Mouse (Mus musculus) gonadal fat pad, adult 2 months (tissue): ENCODE measurements around the gene Apobec4. TPM values are rescaled to one million over a fixed set of nuclear protein-coding genes. Genes with fewer than 3 reads are reported as not detected.
"Not testable (repeated sequence)": the region's sequence is repeated elsewhere in the genome, so short reads cannot be mapped to it uniquely, and the experiment has no call there.

ENCODE experiments used
- DNase-seq: peaks from one replicate; pipeline ENCODE4 v3.0.0-alpha.2; 2012; ENCODE audit warnings: low read depth
- polyA plus RNA-seq: library from polyadenylated mRNA; depleted of rRNA; stranded (reverse); fragments of >200 nt; gene quantifications from 2 replicates; pipeline ENCODE4 v1.2.3, GENCODE M21; 2012

The Apobec4 gene
- polyA plus RNA-seq, 1 experiment, result not detected

DNA sequence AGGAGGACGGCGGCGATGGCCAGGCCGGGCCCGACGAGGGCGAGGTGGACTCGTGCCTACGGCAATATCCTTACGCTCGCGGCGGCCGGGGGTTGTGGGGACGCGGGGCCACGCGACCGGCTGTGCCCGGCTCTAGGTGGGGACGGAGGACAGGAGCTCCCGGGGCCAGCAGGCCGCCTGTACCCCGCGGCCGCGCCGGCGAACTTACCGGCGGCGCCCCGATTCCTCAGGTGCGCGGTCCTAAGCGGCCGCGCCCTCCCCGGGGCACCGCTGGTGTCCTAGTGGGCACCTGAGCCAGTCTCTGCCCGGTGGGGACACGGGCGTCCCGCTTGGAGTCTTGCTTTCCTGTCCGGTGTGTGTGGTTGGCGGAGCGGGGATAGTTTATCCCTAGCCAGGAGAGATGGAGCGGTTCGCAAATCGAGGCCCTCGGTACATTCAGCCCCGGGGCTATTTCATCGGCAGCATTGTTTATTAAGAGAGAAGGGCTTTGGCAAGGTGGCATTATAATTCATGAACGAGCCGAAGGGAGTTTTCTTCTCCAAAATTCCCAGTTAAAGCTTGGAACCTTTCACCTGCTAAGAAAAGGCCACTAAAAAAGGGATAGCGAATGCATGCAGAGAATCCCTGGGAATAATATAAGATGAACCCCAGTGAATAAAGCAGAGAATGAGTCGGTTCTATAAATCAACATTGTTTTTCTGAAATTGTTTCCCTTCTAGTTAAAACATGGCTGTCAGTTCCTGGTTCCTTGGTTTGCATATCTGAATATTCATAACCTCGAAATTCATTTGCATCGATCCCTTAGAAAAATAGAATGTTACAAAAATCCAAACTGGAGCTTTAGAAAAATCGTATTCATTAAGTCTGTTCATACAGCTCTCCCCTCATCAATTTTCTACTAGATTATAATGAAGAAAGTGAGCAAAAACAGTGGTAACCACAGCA lies 16.7 kb downstream of the Apobec4 start:
- DNase-seq, result no peak

DNA sequence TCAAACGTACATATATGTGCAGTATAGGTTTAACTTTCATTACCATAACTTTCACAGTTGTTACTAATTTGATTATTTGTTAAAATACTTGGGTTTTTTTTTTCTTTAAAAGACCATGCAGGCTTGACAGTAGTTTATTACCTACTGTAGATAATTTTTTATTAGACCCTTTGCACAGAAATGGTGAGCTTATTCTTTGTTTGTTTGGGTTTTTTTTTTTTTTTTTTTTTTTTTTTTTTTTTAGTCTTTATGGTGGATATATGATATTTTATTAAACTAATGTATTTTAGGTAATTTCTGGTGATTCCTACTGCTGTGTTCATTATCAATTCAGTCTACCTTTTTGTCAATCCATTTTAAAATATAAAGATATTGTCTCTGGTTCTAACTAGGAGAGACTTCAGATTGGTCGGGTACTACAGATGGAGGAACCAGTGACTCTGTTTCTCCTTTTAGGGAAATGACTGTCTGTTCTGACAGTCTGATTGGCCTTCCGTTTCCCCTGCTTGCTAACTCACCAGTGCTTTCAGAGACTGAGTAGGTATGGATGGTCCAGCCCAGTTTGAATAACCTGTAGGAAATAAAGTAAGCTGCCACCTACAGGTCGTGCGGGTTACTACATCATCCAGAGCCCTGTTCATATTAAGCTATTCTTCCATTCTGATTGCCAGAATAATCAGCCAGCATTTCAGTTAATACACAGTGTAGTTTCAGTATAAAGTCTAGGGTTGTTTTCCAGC lies 17.6 kb downstream of the Apobec4 start:
- DNase-seq, result peak; percentile 34

DNA sequence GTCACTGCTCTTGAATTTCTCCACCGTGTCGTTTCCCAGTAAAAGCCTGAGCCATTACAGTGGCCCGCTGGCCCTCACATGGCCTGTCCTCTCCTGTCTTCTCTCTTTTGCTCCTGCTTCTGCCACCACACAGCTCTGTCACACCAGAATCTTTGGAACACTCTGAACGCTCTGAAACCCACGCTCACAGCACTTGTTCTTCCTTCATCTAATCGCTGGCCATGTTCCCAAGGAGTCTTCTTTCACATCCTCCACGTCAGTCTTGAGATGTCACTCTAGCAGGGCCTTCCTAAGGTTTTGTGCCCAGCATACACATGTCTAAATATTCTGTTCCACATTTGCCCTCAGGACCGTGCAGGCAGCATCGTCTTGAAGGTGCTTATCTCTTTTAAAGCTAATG lies 20.7 kb downstream of the Apobec4 start:
- no peak for DNase-seq

DNA sequence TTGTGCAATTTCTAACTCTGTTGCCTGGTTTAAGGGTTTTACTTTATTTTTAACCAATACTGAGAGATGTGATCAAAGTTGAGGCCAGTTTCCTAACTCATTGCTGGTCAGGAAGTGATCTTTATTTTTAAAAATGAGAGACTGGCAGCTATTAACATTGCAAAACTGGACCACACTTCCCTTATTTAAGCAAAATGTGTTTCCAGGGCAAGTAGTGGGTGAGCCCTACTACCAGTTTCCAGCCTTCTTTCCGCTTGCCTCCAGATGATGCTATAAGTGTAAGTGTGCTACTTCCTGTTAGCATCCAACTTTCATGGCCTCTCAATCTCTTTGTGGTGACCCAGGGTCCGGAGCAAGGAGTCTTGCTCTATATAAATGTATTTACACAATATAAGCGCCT lies 24.2 kb downstream of the Apobec4 start:
- not testable (repeated sequence) for DNase-seq

DNA sequence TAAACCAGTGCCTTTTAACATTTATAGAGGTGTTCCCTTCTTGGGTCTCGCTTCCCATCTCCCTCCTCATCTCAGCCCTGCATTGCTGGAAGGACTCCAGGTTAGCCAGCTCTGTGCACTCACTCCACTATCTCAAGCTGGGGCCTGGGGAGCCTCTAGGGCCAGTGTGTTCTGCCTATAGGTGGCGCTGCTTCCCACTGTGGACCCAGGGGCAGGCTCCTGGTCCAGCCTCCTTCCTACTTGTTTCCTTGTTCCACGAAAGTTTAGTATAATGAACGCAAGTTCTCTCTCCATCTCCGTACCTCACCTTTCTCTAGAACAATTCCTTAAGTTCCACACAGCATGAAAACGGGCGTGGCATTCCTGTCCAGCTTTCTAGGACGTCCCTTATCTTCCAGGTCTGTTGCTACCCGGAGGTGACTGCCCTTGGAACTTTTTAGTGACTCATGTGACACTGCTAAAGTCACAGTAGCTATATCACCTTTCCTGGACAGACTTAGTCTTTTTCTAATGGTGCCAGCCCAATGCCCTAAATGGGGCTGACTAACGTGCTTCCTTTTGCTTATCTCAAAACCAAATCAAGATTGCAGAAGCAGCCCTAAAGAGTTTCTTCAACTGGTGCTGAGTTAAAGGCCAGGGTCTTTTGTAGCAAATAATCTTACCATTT lies 28.9 kb downstream of the Apobec4 start:
- no peak for DNase-seq

DNA sequence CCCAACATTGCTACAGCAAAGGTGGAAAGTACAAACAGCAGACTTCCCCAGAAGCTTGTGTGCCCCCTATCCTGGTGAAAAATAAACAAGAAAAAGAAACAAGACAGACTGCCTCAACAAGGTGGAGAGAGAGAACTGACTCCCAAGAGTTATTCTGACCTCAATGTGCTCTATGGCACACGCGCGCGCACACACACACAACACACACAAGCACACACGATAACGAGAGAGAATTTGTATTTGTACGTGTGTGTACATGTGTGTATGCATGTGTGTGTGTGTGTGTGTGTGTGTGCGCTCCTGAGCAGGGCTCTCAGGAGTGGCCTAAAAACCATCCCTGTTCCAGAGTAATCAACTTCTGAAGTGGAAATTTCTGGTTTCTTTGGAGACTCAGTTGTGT lies 34.3 kb downstream of the Apobec4 start:
- DNase-seq, result no peak

DNA sequence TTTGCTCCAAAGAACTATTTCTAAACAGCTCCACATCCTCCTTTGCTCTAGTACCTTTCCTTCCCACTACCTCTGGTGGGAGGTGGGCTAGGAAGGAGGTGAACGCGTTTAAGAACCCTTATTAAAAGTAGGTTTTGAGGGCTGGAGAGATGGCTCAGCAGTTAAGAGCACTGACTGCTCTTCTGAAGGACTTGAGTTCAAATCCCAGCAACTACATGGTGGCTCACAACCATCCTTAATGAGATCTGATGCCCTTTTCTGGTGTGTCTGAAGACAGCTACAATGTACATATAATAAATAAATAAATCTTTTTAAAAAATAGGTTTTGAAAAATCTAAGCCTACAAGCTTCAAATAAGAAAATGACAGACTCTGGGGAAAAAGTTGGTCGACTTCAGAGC lies 35.1 kb downstream of the Apobec4 start:
- not testable (repeated sequence) for DNase-seq

DNA sequence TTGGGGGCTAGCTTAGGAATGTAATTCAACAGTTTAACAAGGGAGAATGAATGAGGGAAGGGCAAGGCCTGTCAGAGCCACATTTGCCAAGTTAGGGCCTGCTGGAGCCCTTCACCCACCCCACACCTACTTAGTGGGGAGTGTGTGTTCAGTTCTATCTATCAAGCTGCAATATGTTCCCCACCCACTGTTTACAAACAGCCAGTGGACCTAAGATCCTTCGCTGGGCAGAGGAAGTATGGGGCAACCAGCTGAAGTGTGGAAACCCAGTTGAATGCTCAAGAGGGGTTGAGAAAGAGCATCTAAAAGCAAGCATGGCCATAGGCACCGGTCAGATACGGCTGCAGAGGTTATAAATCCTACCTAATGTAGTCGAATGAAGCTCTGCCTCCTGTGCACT lies 36.6 kb downstream of the Apobec4 start:
- no peak for DNase-seq

DNA sequence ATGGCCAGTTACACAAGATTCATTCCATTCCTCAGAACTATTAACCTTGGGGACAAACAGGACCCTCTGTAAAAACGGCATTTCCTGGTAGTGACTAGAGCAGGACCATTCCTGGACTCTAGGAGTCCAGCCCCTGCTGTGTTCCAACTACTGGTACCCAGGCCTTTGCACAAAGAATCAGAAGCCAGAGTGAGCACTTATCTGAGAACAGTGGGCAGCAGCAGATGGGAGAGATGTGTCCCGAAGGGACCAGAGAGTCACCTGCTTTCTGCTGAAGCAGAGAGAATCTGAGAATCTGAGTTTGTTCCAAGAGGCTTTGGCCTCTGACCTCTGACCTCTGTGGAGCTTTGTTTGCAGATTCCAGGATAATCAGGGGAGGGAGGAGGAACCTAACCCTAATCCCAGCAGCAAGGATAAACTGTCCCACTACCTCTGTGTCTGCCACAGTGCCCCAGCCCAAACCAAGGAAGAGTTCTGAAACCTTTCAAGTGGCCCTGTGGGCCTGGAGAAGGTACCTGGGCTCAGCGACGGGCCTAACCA lies 37.8 kb downstream of the Apobec4 start:
- DNase-seq, result no peak

DNA sequence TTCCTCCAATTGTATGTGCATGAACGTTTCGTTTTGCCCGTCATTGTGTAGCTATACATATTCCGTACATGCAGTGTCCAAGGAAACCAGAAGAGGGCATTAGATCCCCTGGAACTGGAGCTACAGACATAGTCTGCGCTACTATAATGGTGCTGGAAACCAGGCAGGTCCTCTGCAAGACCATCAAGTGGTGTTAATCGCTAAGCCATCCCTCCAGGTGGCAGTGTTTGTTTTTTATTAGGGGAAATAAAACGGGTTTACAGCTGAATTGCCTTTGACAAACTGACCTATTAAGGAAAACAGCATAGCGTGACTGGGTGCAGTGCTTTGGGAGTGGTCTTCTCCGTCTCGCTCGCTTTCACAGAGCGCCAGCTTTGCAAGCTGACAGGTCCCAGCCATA lies 39.9 kb downstream of the Apobec4 start:
- DNase-seq, result no peak

DNA sequence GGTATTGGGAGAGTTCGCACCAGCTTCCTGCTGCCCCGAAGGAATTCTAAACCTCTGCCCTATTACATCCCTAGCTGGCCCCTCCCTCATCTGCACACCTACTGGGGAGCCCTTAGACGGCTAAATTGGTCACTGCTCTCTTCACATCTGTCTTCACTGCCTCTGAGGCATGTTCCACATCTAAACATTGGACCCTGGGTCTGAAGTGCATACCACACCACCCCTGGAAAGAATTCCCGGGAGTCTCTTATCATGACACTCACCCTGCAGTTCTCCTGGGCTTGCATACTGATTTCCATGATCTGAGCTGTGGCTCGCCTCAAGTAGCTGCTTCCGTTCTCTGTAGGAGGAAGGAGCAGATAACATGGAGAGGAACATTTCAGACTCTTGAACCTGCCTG lies 40.5 kb downstream of the Apobec4 start:
- no peak for DNase-seq

DNA sequence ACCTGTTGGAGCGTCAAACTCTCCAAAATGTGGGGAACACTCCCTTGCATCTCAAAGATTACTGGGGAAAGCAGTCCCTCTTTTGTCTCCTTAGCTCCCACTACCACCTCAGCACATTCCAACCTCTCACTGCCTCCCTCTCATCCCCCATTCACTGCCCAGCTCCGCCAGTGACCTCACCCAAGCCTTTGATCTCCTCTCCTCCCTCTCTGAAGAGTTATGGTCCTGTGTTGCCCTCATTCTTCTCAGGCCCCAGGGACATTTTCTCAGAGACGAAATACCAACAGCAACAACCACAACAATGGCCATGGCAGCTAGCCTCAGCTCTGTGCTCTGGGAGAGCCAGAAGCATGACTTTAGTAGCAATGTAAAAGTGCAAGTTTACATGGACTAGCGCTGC lies 40.9 kb downstream of the Apobec4 start:
- no peak for DNase-seq

DNA sequence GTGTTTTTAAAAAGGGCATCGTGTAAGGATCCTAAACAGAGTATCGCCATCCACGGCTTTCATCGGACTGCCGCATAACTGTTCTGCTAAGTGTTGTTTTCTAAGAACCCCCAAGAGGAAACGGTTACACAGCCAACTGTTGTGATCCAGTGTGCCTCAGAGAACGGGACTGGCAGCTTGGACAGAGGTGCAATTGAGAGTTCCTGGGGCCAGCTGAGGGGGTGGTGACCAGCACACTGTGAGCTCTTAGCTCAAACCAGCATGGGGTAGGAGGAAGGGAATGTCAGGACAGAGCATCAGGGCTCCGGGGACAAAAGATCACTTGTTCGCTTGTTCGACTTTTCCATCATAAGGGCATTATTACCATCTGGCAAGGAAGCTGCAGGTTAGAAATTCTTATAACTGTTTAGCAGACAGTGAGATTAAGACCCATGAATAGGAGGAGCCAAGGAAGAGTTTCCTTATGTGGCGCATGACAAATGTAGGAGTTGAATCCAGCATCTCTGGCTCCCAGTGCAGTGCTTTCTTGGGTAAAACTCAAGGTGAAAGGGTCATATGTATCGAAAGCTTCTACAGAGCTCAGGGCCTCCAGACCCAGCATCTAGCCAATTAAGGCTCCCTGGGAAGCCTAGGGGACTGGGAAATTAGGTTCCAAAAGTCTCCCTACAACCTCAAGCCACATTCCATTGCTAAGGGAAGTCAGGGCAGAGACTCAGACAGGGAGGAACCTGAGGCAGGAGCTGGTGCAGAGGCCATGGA lies 42.6 kb downstream of the Apobec4 start:
- no peak for DNase-seq

DNA sequence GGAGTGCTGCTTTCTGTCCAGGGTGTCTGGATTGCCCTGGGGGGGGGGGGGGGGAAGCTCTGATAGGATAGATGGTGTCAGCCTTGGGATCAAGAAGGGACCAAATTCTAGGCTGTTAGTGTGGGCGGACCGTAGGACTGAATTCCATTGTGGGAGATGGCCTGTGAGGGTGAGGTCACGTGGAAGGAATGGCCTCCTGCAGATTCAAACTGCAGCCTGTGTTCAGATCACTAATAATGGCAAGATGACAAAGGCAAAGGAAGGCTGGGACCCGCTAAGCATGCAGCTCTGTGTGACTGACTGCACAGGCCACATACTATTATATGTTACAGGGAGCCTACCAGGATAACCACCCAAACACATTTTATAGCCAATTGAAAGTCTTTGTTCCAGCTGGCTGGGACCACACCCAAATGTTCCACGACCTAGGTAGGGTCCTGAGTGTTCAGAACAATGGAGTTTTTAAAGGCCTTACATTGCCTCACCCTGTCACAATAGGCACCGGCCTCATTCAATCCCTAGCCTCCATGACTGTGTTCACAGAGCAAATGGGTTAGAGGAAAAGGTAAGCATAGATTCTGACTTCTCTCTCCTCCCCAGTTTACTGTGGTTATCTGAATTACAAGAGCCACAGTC lies 43.3 kb downstream of the Apobec4 start:
- DNase-seq, result no peak

DNA sequence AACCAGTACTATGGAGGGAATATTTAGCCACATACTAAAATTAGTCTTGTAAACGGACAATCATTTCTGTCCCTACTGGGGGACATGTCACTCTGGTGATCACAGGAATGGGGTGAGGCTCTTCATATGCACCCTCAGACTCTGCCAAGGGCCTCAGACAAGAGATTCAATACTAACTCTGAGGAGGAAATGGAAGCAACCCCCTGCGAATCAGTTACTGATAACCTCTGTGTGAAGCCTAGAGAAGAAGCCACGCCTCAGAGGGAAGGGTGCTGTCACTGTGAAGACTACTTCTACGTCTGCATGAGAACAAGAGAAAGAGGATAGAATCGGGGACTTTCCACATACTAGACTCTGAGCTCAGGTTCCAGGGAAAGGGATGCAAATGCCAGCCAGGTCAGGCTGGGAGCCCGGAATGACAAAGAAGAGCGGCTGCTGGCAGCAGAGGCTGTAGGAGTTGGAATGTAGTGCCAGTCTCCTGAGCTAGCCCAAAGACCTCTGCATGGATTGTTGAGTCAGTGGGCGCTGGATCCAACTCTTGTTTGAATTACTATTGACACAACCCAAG lies 45.4 kb downstream of the Apobec4 start:
- no peak for DNase-seq

DNA sequence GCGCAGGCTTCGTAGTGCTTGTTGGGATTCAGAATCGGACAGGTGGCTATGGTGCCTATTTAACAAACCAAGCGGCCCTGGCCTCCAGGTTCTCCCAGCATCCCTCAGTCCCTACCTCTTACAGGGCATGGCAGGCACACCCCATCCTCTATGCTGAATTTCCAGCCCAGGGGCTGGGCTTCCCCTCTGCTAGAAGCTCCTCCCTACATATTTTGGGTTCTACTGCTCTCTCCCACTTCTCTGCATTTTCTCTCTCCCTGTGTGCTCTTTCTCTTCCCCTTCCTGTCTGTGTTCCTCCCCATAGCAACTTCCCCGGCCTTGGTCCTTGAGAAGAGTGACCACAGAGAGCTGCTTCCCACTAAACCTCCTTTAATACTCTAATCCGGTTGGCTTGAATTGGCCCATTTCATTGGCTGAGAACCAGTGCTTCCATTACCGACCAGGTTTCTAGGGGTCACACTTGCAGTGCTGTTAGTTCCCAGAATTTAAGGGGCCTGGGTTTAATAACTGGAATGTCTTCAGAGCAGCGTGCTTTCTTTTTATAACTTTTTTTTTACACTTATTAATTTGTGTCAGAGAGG lies 46.4 kb downstream of the Apobec4 start:
- DNase-seq, result no peak

DNA sequence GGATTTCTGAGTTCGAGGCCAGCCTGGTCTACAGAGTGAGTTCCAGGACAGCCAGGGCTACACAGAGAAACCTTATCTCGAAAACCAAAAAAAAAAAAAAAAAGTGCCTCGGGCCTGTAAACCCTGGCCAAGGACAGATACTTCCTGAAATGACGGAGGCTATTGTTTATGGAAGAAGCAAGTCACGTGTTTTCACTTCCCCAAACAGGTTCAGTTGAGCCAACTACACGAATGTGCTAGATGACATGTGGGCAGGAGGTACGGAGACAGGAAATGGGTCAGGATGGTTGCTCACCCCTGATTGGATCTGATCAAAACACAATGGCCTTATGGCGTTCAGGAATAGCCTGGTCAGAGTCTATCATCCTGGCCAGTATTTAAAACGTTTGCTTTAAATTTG lies 47.8 kb downstream of the Apobec4 start:
- DNase-seq, result no peak

DNA sequence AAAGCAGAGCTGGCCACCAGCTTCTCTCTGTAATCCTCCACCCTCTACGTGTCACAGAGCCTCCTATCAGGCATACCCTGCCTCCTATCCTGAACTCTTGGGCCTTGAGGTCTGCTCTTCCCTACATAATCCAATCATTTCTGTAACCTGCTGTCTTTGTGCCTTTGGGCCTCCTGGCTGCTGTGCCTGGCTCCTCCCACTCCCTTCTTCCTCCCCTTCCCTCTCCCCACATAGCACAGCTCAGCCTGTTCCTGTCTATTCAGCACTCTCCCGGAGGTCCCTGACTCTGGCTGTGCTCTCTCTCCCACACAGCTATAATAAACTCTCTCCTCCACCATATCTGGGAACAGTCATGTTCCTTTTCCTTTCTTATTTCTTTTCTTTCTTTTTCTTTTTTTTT lies 49.5 kb downstream of the Apobec4 start, which contains the start of gene Ncf2:
Ncf2 (plus strand) TSS at position 298 of the 400 bp plus-strand sequence.
- no peak for DNase-seq

DNA sequence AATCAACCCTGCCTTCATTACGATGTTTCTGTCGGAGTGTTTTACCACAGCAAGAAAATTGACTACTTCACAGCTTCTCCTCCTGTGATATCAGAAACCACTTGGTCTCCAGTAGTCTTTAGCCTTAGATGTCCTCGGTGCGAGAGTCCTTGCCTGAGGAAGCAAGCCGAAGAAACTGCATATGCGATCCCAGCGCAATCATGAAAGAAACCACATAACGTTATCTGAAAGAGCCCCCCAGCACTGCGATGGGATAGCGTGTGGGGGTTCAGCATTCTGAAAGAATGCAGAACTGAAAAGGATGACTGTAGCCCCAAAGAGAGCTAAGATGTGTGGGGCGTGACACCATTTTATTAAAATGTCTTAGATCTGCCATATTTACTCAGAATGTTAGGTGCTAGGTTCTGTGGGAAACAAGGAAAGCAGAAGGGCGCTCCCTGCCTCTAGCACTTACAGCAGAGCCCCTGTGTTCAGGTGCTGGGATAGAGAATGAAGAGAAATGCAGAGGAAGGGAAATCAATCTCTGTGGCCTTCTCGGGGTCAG lies 50.4 kb downstream of the Apobec4 start:
- no peak for DNase-seq

DNA sequence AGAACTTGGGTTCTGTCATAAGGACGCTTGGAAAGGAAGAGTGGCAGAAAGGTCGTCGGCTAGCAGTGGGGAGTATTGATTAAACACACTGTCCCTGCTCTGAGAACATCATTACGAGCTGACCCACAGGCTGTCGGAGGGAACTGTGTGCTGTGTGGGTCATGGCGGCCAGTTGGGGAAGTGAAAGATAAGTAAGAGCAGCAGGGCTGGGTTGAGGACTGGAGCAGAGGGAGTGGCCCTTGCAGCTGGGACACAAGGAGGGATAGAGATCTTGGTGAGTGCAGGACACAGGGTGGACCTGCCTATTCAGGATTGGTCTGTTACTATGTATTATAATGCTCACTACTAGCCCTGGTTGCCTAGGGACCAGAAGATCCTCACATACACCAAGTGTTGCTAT lies 54.6 kb downstream of the Apobec4 start:
- DNase-seq, result no peak
